Mouse (Mus musculus) forebrain, embryonic 10.5 days (tissue): ENCODE results near the gene Fam89b. TPM values are rescaled to one million over a fixed set of nuclear protein-coding genes. Genes with fewer than 3 reads are reported as not detected.

ENCODE experiments used
- DNase-seq: peaks from one replicate; pipeline ENCODE4 v3.0.0-alpha.2; 2017; ENCODE audit warnings: low spot score; ENCODE audit errors: extremely low spot score
- H3K27ac ChIP-seq: fragments of 300-500 bp; sonication (generic); 2 replicates; pipeline ENCODE4 v1.5.1; 2016; ENCODE audit warnings: mild to moderate bottlenecking
- H3K27me3 ChIP-seq: fragments of 300-500 bp; sonication (generic); 2 replicates; pipeline ENCODE4 v1.6.1; 2016; ENCODE audit warnings: mild to moderate bottlenecking; ENCODE audit not compliant: poor library complexity, severe bottlenecking
- H3K36me3 ChIP-seq: fragments of 300-500 bp; sonication (generic); replicated peaks from 2 replicates; pipeline ENCODE4 v1.6.1; 2016; ENCODE audit warnings: mild to moderate bottlenecking, moderate library complexity
- H3K4me1 ChIP-seq: fragments of 300-500 bp; sonication (generic); 2 replicates; pipeline ENCODE4 v1.6.1; 2016
- H3K4me3 ChIP-seq: fragments of 300-500 bp; sonication (generic); 2 replicates; pipeline ENCODE4 v1.5.1; 2016; ENCODE audit warnings: mild to moderate bottlenecking, moderate library complexity
- H3K9me3 ChIP-seq: fragments of 300-500 bp; sonication (generic); 2 replicates; pipeline ENCODE4 v1.6.1; 2016; ENCODE audit warnings: mild to moderate bottlenecking, moderate library complexity
- WGBS: fragments of 180-500 bp; shearing (Covaris S2); methylation state at CpG from one replicate; pipeline ENCODE4 v1.1.7; 2016; 5-methylcytosine and 5-hydroxymethylcytosine counted together
- polyA plus RNA-seq: library from polyadenylated mRNA; unstranded; fragments of >200 nt; fragmentation: Nextera tagmentation; extraction: Ambion mirVana; gene quantifications from 2 replicates; pipeline ENCODE4 v1.2.1, GENCODE M21; 2016

The Fam89b gene
- polyA plus RNA-seq, 1 experiment from 2014 or later, result 127 TPM

DNA sequence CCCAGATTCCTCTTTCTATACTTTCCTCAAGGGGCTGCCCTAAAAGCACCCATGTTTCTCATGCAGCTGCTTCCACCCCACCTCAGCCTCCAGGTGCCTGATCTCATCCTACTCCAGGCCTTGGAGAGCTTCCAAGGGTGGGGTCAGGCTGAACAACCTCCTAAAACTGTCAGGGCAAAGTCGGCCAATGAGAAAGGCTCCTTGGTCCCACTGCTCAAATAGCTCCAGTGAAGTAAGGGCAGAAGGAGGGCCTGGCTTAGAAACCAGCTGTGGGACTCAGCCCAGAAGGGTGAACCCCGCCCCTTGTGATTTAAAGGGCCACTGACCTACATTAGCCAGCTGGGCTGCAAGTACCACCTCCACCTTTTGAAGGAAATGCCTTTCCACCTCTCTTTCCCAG, 15.7 kb downstream of the Fam89b start:
- DNase-seq, result no peak
- H3K27me3 ChIP-seq, result peaks cover 20% of the 10 kb centered on the region; the same call in 1 of the 2 replicates
- H3K9me3 ChIP-seq, result no peaks in the 10 kb centered on the region
- no peak overlapping the region for H3K4me3 ChIP-seq
- H3K27ac ChIP-seq, result no peak overlapping the region
- peaks cover 64% of the 10 kb centered on the region for H3K36me3 ChIP-seq
- peaks cover 42% of the 10 kb centered on the region for H3K4me1 ChIP-seq
- 15% methylated on average over 2 of the region's 2 CpGs for WGBS

DNA sequence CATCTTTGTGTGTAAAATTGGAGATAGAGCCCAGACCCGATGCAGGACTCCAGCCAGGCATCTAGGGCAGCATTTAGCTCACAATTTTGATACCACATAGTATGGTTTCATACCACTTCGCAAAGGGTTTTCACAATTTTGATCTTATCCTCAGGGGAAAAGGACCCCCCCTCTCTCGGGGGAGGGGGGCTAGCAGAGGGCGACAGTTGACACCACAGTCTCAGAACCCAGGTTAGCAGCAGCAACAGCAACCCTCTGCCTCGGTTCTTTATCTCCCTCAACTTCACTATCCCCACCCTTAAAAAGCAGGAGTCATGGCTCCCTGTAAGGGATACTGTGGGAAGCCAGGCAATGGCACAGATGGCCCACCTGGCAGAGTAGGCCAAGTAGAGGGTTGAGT, 16.2 kb downstream of the Fam89b start:
- Histone ChIP-seq H3K4me1 (peaks cover 42% of the 10 kb centered on the region), H3K9me3 (no peaks in the 10 kb centered on the region), H3K27me3 (peaks cover 20% of the 10 kb centered on the region; the same call in 1 of the 2 replicates), H3K36me3 (peaks cover 64% of the 10 kb centered on the region), H3K4me3 (no peak overlapping the region), H3K27ac (no peak overlapping the region)
- no peak for DNase-seq
- 73% methylated on average over 5 of the region's 5 CpGs for WGBS

DNA sequence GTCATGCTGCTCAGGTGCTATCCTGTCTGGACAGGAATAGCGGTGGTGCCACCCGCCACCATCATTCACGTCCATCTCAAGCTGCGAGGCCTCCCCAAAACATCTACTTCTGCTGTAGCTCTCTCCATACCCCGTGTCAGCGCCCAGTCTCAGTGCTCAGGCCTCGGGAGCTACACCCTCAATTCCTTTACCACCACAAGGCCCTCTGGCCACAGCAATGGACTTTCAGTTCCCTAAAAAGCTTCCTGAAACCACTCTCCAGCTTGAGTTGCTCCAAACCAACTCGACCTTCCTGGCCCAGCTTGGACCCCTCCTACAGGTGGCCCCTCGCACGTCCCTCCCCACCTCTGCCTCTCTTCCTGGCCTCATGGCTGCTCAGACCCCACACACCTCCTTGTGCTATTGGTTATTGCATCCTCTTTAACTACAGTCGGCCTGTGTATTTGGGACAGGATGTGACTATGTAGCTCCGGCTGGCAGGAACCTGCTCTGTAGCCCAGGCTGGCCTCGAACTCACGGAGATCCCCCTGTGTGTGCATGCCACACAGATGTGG, 17.5 kb downstream of the Fam89b start:
- 90% methylated on average over 14 of the region's 14 CpGs for WGBS
- peaks cover 67% of the 10 kb centered on the region for H3K36me3 ChIP-seq
- peaks cover 35% of the 10 kb centered on the region for H3K4me1 ChIP-seq
- H3K27me3 ChIP-seq, result peaks cover 14% of the 10 kb centered on the region; the same call in 1 of the 2 replicates
- H3K4me3 ChIP-seq, result no peak overlapping the region
- H3K27ac ChIP-seq, result no peak overlapping the region
- no peak for DNase-seq
- H3K9me3 ChIP-seq, result no peaks in the 10 kb centered on the region

DNA sequence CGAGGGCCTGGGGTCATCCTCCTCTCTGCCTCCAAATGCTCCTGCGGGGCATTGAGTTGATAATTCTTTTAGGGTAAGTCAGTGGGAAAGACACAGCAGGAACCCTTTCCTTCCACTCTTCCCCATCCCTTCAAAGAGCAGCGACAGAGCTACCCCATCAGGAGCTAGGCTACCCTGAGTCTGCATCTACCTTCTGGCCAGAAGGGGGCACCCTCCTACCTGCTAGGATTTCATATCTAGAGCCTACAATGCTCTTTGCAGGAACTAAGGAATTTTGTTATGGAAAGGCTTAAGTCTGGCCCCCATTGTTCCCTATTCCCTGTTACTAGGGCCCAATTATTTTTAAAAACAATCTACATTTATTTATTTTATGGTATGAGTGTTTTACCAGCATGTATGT, 18.2 kb downstream of the Fam89b start:
- H3K27me3 ChIP-seq, result 0 out of 2 replicates have a peak, but pooled peaks cover 8% of the 10 kb centered on the region
- no peak for DNase-seq
- 8% methylated on average over 3 of the region's 3 CpGs for WGBS
- H3K36me3 ChIP-seq, result peaks cover 72% of the 10 kb centered on the region
- no peak overlapping the region for H3K4me3 ChIP-seq
- H3K4me1 ChIP-seq, result peaks cover 28% of the 10 kb centered on the region
- H3K9me3 ChIP-seq, result no peaks in the 10 kb centered on the region
- no peak overlapping the region for H3K27ac ChIP-seq

DNA sequence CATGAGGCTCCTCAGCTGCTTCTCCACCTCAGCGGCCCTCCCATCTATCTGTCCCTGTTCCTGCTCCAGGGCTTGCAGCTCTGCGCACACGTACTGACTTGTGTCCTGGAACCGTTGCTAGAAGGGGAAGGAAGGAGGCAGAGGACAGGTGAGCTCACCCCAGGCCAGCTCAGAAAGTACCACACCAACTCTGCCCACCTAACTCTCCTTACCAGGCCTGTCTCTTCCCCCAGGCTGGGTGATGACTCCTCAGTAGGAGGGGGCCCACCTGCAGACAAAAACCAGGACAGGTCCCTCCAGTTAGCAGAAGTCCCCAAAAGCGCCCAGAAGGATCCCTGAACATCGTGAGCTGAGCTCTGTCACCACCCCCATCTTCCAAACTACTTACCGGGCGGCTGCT, 18.9 kb downstream of the Fam89b start:
- WGBS, result 72% methylated on average over 8 of the region's 8 CpGs
- H3K4me3 ChIP-seq, result no peak overlapping the region
- 0 out of 2 replicates have a peak, but pooled peaks cover 2% of the 10 kb centered on the region for H3K27me3 ChIP-seq
- H3K9me3 ChIP-seq, result no peaks in the 10 kb centered on the region
- H3K4me1 ChIP-seq, result peaks cover 21% of the 10 kb centered on the region
- H3K27ac ChIP-seq, result no peak overlapping the region
- peaks cover 72% of the 10 kb centered on the region for H3K36me3 ChIP-seq
- DNase-seq, result no peak

DNA sequence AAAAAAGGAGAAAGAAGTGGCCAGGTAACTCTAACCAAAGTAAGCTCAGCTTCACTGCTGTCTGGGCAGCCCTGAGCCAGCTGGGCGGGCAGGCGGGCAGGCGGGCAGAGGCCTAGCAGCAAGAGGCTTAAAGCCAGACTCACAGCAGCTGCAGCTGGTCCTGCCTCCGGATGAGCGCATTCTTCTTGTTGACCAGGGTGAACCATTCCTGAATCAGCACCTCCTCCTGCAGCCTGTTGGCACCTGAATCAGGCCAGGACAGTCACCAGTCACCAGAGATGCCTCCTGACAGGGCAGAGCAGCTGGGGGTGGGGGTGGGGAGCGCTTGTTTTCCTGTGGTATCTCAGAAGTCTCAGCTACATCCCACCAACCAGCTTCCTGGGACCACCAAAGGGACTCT, 19.4 kb downstream of the Fam89b start:
- WGBS, result 94% methylated on average over 6 of the region's 6 CpGs
- Histone ChIP-seq H3K27ac (no peak overlapping the region), H3K36me3 (peaks cover 68% of the 10 kb centered on the region)

DNA sequence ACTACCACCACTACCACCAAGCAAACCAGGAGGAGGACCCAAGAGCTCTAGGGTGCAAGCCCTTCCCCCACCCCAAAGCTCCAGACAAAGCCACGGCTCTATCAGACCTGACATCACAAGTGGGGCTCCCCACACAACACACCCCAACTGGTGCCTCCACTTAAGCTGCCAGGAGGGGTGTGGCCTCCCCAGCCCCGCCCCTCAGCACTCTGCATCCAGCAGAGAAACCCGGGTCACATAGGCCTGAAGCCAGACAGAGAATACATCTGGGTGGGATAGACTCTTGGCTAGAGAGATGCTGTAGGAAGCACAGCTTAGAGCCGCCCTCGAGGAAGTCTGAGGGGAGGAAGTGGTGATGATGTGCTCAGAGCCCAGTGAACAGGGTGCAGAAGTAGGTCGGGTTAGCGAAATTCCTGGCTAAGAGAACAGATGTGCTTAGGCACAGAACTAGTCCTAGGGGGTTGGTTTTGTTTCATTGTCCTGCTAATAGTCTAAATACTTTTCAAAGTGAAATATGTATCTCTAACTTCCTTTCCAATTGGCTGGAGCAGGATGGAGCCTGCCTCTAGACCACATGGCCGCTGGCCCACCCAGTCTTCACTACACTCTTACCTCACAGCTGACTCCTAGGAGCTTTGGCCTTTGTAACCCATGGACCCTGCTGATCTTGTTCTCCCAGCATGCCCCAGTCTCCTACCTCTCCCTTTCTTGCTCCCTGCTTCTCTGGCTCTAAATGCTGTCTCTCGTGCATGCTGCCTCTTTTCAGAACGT, 24.5 kb downstream of the Fam89b start:
- DNase-seq, result no peak
- peaks cover 12% of the 10 kb centered on the region for H3K4me1 ChIP-seq
- H3K27me3 ChIP-seq, result no peaks in the 10 kb centered on the region
- peak overlapping the region; percentile 32; the same call in 1 of the 2 replicates for H3K27ac ChIP-seq
- peaks cover 74% of the 10 kb centered on the region for H3K36me3 ChIP-seq
- 52% methylated on average over 10 of the region's 10 CpGs for WGBS
- no peaks in the 10 kb centered on the region for H3K9me3 ChIP-seq
- no peak overlapping the region for H3K4me3 ChIP-seq

More for the DNA sequence above, 19.4 kb downstream of the Fam89b start:
- no peaks in the 10 kb centered on the region for H3K9me3 ChIP-seq
- peaks cover 20% of the 10 kb centered on the region for H3K4me1 ChIP-seq
- H3K4me3 ChIP-seq, result no peak overlapping the region
- no peaks in the 10 kb centered on the region for H3K27me3 ChIP-seq
- DNase-seq, result no peak

DNA sequence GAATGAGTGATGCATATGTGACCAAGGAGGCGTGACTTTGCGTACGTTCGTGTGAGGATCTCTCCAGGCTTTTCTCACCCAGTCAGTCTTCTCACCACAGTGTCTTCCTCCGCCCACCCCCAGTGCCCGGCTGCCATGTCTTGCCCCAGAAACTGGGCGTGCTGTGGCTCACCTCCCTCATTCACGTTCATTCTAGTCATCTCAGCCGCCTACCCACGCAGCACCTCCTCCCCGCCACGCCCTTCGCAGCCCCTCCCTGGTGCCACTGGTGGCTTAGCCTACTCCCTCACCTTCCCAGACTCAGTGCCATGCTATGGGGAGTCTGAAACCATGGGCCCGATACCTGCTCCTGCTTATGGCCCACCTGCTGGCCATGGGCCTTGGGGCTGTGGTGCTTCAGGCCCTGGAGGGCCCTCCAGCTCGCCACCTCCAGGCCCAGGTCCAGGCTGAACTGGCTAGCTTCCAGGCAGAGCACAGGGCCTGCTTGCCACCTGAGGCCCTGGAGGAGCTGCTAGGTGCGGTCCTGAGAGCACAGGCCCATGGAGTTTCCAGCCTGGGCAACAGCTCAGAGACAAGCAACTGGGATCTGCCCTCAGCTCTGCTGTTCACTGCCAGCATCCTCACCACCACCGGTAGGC, 25.2 kb downstream of the Fam89b start, which contains the start of gene Kcnk7:
Gene Kcnk7 (plus strand): TSS at position 205 of the 638 bp plus-strand sequence.
- Histone ChIP-seq H3K36me3 (peaks cover 75% of the 10 kb centered on the region), H3K27ac (peak within 1 kb of the TSS; percentile 32; the same call in 1 of the 2 replicates), H3K9me3 (no peaks in the 10 kb centered on the region), H3K27me3 (no peaks in the 10 kb centered on the region), H3K4me1 (peaks cover 12% of the 10 kb centered on the region), H3K4me3 (no peak within 1 kb of the TSS)
- no peak for DNase-seq
- WGBS, result 79% methylated on average over 17 of the region's 17 CpGs

DNA sequence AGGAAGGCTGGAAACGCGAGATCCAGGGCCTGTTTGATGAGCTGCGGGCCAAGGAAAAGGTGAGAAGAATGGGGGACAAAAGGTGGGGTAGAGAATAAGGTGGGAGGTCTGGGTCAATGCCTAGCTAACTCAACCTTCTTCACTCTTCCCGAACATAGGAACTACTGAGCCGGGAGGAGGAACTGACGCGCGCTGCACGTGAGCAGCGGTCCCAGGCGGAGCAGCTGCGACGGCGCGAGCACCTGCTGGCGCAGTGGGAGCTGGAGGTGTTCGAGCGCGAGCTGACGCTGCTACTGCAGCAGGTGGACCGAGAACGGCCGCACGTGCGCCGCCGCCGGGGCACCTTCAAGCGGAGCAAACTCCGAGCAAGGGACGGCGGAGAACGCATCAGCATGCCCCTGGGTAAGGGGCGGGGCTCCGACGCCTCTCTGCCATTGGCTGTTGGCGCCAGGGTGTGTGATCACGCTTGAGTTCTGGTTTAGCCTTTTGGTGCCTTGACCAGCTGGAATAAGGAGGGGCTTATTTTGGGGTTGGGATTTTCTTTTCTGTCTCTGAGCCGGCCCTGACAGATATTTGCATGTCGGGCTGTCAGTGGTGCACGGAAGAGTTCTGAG, 33.5 kb downstream of the Fam89b start:
- DNase-seq, result peak; percentile 63
- Histone ChIP-seq H3K27me3 (peaks cover 13% of the 10 kb centered on the region), H3K27ac (peak overlapping the region; percentile 48; the same call in 1 of the 2 replicates), H3K9me3 (no peaks in the 10 kb centered on the region), H3K36me3 (peaks cover 98% of the 10 kb centered on the region), H3K4me3 (peak overlapping the region; percentile 53), H3K4me1 (peaks cover 42% of the 10 kb centered on the region)
- WGBS, result 9% methylated on average over 41 of the region's 41 CpGs

DNA sequence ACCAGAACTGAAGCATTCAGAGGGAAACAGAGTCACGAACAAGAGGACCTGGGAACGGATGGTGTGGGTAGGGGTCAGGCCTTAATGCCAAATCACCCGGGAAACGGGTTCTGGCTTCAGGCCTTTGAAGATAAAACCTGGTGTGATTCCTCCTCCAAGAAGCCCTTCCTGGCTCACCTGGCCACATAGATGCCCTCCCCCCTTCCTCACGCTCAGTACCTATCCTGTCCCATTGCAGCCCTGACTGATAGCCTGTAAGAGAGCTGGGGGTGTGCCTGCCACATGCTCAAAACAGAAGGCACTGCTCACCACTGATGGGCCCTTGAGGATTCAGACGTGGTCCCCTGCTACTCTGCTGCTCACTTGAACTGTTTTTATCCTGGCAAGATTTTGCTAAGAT, 35.7 kb downstream of the Fam89b start:
- Histone ChIP-seq H3K4me1 (peaks cover 60% of the 10 kb centered on the region), H3K27me3 (peaks cover 13% of the 10 kb centered on the region), H3K4me3 (no peak overlapping the region), H3K9me3 (no peaks in the 10 kb centered on the region), H3K36me3 (peaks cover 85% of the 10 kb centered on the region), H3K27ac (no peak overlapping the region)
- no peak for DNase-seq
- 92% methylated on average over 6 of the region's 6 CpGs for WGBS

DNA sequence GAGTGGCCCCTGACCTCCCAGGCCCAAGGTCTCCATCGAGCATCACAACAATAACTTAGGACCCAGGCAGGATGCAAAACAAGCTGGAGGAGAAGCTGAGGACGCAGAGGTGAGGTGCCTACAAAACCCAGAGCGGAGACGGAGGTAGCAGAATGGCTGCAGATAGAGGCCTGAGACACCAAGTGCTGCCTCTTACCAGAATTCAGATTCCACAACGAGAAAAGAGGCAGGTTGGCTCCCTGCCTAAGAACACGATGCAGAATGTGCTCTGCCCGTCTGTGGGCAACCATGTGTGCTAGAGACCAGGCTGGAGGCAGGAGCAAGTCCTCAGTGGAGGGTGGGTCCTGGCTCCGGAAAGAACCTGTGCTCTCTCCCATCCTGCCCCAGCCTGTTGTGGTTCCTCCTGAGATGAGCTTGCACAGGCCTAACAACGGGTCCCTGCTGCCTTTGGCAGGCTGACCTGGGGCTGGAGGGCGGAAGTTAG, 36.5 kb downstream of the Fam89b start:
- Histone ChIP-seq H3K4me1 (peaks cover 63% of the 10 kb centered on the region), H3K4me3 (peak overlapping the region; percentile 94), H3K27ac (peak overlapping the region; percentile 89), H3K36me3 (peaks cover 76% of the 10 kb centered on the region), H3K9me3 (no peaks in the 10 kb centered on the region), H3K27me3 (peaks cover 13% of the 10 kb centered on the region)
- WGBS, result 85% methylated on average over 10 of the region's 10 CpGs
- no peak for DNase-seq

DNA sequence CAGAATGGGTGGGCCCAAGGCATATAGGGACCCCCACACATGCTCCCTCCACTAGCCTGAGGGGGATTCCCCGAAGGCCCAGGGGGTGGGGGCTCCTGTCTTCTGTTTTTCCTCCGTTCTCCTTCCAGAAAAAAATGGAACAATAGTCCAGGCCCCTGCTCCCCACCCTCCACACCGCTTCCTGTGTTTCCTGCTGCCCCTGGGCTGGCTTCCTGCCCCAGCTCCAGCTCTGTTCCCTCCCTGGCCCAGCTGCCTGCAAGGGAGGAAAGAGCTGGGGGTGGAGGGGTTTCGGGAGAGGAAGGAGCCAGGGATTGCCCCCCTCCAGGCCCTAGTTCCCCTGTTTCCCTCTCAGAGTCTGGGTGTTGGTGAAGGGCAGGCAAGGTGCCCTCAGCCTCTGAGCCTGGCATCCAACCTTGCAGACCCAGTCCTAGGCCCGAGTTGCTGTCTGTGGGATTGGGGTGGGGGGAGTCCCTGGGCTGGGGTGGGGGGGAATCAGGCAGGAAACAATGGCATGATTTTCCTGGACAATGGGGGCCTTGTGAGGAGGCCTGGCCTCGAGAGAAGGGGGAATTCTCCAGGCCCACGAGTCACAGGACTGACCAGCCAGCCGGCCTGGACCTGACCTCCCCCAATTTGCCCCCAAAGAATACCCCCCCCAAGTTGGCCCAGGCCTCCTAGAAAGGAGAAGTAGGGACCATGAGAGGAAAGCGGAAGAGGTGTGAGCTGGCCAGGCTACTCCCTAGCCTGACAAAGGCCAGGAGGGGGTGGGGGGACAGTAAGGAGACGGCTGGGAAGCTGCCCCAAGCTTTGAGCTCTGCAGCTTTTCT, 37.2 kb downstream of the Fam89b start:
- Histone ChIP-seq H3K4me3 (peak overlapping the region; percentile 94), H3K4me1 (peaks cover 70% of the 10 kb centered on the region)
- no peak for DNase-seq

More for the DNA sequence above, 37.2 kb downstream of the Fam89b start:
- no peaks in the 10 kb centered on the region for H3K9me3 ChIP-seq
- peaks cover 13% of the 10 kb centered on the region for H3K27me3 ChIP-seq
- 61% methylated on average over 10 of the region's 10 CpGs for WGBS
- H3K36me3 ChIP-seq, result peaks cover 70% of the 10 kb centered on the region
- H3K27ac ChIP-seq, result peak overlapping the region; percentile 89
